9 mouse cellular contexts compared by ENCODE assay signal in genomic region chr9:44478229-44478921, GRCm38 (mm10). TPM values are rescaled to one million over a fixed set of nuclear protein-coding genes. Genes with fewer than 3 reads are reported as not detected.
A peak's percentile ranks its signal among the peaks of the same experiment; 100 is the strongest.
DNase-seq lines count a peak whose midpoint lies in the region; ATAC-seq and TF ChIP-seq lines count a peak whose summit lies in the region.
"Had no signal": no experiment of that assay in that cellular context is flagged by ENCODE, and none has a peak within 500 bp of the region (broad histone marks: within the 10 kb centered on the region; RNA-seq: fewer than 3 reads in every experiment).

No protein-coding gene starts in this region.

- no peak for TF ChIP-seq CTCF in left cerebral cortex, adult 2 months (IDR thresholded peaks at IDR 0.05)

- H3K9me3 ChIP-seq in heart, embryonic 16.5 days (replicated peaks; ENCODE audit: control insufficient read depth, low read length) = no peaks in the 10 kb centered on the region
- H3K9me3 ChIP-seq in lung, embryonic 15.5 days = no peaks in the 10 kb centered on the region

- H3K27me3 ChIP-seq in heart, embryonic 16.5 days (ENCODE audit: control insufficient read depth, insufficient read depth, low read length) = no peaks in the 10 kb centered on the region
- no peaks in the 10 kb centered on the region for H3K27me3 ChIP-seq in lung, embryonic 15.5 days

- intact Hi-C loops in left cerebral cortex, adult 2 months (cut with DNase I) = no loop called here

- DNase-seq in left cerebral cortex, adult 2 months (ENCODE audit: extremely low spot score in 1 of 2, low spot score in 2 of 2) = peak; percentile 62 to 63
- no peak for DNase-seq in left cerebral cortex, adult 11 months (ENCODE audit: low spot score)
- DNase-seq in embryo, embryonic 10 days (ENCODE audit: low spot score) = peak; percentile 95
- peak; percentile 75 to 88 for DNase-seq in kidney, postnatal 25 days
- peak; percentile 68 for DNase-seq in right cerebral cortex, adult 18-20 months
- DNase-seq in spleen, postnatal 36 days (ENCODE audit: low spot score in 2 of 2) = no peak

- peak overlapping the region; percentile 86 for H3K9ac ChIP-seq in heart, embryonic 16.5 days (ENCODE audit: low read length)
- H3K9ac ChIP-seq in lung, embryonic 15.5 days = peak overlapping the region; percentile 88

- H3K4me1 ChIP-seq in heart, embryonic 16.5 days (ENCODE audit: control insufficient read depth, insufficient read depth, low read length) = peaks cover 26% of the 10 kb centered on the region
- peaks cover 23% of the 10 kb centered on the region for H3K4me1 ChIP-seq in lung, embryonic 15.5 days

- peak overlapping the region; percentile 81 for H3K4me3 ChIP-seq in left cerebral cortex, adult 2 months
- peak overlapping the region; percentile 74 for H3K4me3 ChIP-seq in heart, embryonic 16.5 days (ENCODE audit: low read length)
- peak overlapping the region; percentile 85 for H3K4me3 ChIP-seq in lung, embryonic 15.5 days

- ATAC-seq in heart, embryonic 16.5 days (replicated peaks; ENCODE audit: extremely low read depth, insufficient read depth, low FRiP score) = peak; percentile 39
- peak; percentile 70 for ATAC-seq in lung, embryonic 15.5 days (ENCODE audit: borderline replicate concordance, extremely low read depth, low FRiP score, low TSS enrichment)

- under 1% methylated on average over 23 of the region's 27 CpGs for WGBS in heart, embryonic 16.5 days
- 2% methylated on average over 22 of the region's 27 CpGs for WGBS in lung, embryonic 15.5 days

- H3K36me3 ChIP-seq in heart, embryonic 16.5 days (ENCODE audit: control insufficient read depth, insufficient read depth) = no peaks in the 10 kb centered on the region
- no peaks in the 10 kb centered on the region for H3K36me3 ChIP-seq in lung, embryonic 15.5 days

- peak overlapping the region; percentile 95 for H3K4me2 ChIP-seq in heart, embryonic 16.5 days (ENCODE audit: low read depth, low read length)
- H3K4me2 ChIP-seq in lung, embryonic 15.5 days = peak overlapping the region; percentile 79

- H3K27ac ChIP-seq in left cerebral cortex, adult 2 months = peak overlapping the region; percentile 99
- peak overlapping the region; percentile 97 for H3K27ac ChIP-seq in heart, embryonic 16.5 days (ENCODE audit: low read length)
- H3K27ac ChIP-seq in lung, embryonic 15.5 days = peak overlapping the region; percentile 100

RNA-seq across cellular contexts. Expression of gene Bcl9l, which starts 4.2 kb away (rescaled TPM):
- 10 to 100 TPM; 58.6 to 63.4 TPM for total RNA-seq in left cerebral cortex, adult 2 months (2021)
- polyA plus RNA-seq in heart, embryonic 16.5 days (2015; fragmentation: Nextera tagmentation; extraction: Ambion mirVana) = 11.1 and 11.3 TPM in 2 replicates
- 17.1 and 17.3 TPM in 2 replicates for polyA plus RNA-seq in lung, embryonic 15.5 days (2015; fragmentation: Nextera tagmentation; extraction: Ambion mirVana)

RNA-seq across cellular contexts. Expression of gene Upk2, which starts 23.6 kb away (rescaled TPM):
- not detected for total RNA-seq in left cerebral cortex, adult 2 months (2021)
- 0.50 TPM in 1 of 2 replicates, not detected in the other for polyA plus RNA-seq in heart, embryonic 16.5 days (2015; fragmentation: Nextera tagmentation; extraction: Ambion mirVana)
- polyA plus RNA-seq in lung, embryonic 15.5 days (2015; fragmentation: Nextera tagmentation; extraction: Ambion mirVana) = 1.3 and 1.5 TPM in 2 replicates
- total RNA-seq: adrenal gland, adult 18-20 months had no signal

RNA-seq across cellular contexts. Expression of gene Foxr1, which starts 37.4 kb away (rescaled TPM):
- not detected for total RNA-seq in left cerebral cortex, adult 2 months (2021)
- polyA plus RNA-seq in heart, embryonic 16.5 days (2015; fragmentation: Nextera tagmentation; extraction: Ambion mirVana) = not detected in 2 replicates
- polyA plus RNA-seq in lung, embryonic 15.5 days (2015; fragmentation: Nextera tagmentation; extraction: Ambion mirVana) = not detected in 2 replicates
- total RNA-seq: adrenal gland, adult 18-20 months had no signal

Comparison
In these comparisons a context has a peak if more than half of its experiments do, and no peak if none do; other contexts are left out.
1. DNase-seq: peak in left cerebral cortex, adult 2 months (2 of 2), embryo, embryonic 10 days (single experiment), kidney, postnatal 25 days (2 of 2) and right cerebral cortex, adult 18-20 months (single experiment); none in left cerebral cortex, adult 11 months (single experiment) and spleen, postnatal 36 days (0 of 2).
2. Peak in every context shown above with its lines, with median percentiles within 50 percentile points of each other: H3K27ac ChIP-seq and H3K4me3 ChIP-seq.